Mouse (Mus musculus) layer of hippocampus, adult 9-10 months (tissue): Measurements from ENCODE around the gene Ptpn6.
A peak's percentile ranks its signal among the peaks of the same experiment; 100 is the strongest.

Experiments used
- DNase-seq: peaks from one replicate; pipeline ENCODE4 v3.0.0; 2022; ENCODE audit warnings: low spot score

Ptpn6 gene

GRCm38 (mm10) chr6:124729850-124730705, 8.4 kb downstream of the Ptpn6 start:
- no peak for DNase-seq

- no peak for DNase-seq
These were observed 9.9 kb downstream of the Ptpn6 start for GRCm38 (mm10) chr6:124728621-124729020.

- no peak for DNase-seq
These were observed 14.0 kb downstream of the Ptpn6 start for GRCm38 (mm10) chr6:124724472-124724871.

- no peak for DNase-seq
These were observed 15.0 kb downstream of the Ptpn6 start for GRCm38 (mm10) chr6:124723541-124723940.

GRCm38 (mm10) chr6:124722876-124723473, 15.5 kb downstream of the Ptpn6 start:
- DNase-seq = no peak

- no peak for DNase-seq
These were observed 17.6 kb downstream of the Ptpn6 start for GRCm38 (mm10) chr6:124720904-124721303.

- DNase-seq = no peak
These were observed 19.0 kb downstream of the Ptpn6 start for GRCm38 (mm10) chr6:124719354-124719978.

GRCm38 (mm10) chr6:124718703-124719102, 19.8 kb downstream of the Ptpn6 start:
- DNase-seq = no peak

GRCm38 (mm10) chr6:124717968-124718367, 20.5 kb downstream of the Ptpn6 start:
- no peak for DNase-seq

GRCm38 (mm10) chr6:124716864-124717490, 21.5 kb downstream of the Ptpn6 start:
- no peak for DNase-seq

- DNase-seq = no peak
These were observed 25.6 kb downstream of the Ptpn6 start for GRCm38 (mm10) chr6:124712918-124713317.

GRCm38 (mm10) chr6:124711824-124712782, 26.4 kb downstream of the Ptpn6 start, which contains the start of the genes Emg1 and Phb2:
TSS of gene Emg1 (minus strand) at chr6:124712178.
TSS of gene Phb2 (plus strand) at chr6:124712336.
- DNase-seq = peak; percentile 92

GRCm38 (mm10) chr6:124708289-124708889, 30.1 kb downstream of the Ptpn6 start:
- DNase-seq = no peak

- DNase-seq = no peak
These were observed 32.4 kb downstream of the Ptpn6 start for GRCm38 (mm10) chr6:124706061-124706627.

- DNase-seq = no peak
These were observed 34.1 kb downstream of the Ptpn6 start for GRCm38 (mm10) chr6:124704417-124704816.

GRCm38 (mm10) chr6:124703789-124704188, 34.7 kb downstream of the Ptpn6 start:
- no peak for DNase-seq

GRCm38 (mm10) chr6:124702784-124703103, 35.8 kb downstream of the Ptpn6 start:
- no peak for DNase-seq

- DNase-seq = no peak
These were observed 36.3 kb downstream of the Ptpn6 start for GRCm38 (mm10) chr6:124702102-124702783.

- DNase-seq = no peak
These were observed 37.2 kb downstream of the Ptpn6 start for GRCm38 (mm10) chr6:124701338-124701737.
